Comparison of ENCODE assay signal across 7 mouse cellular contexts in genomic region chr3:89456726-89457665, GRCm38 (mm10). TPM values are rescaled to one million over a fixed set of nuclear protein-coding genes. Genes with fewer than 3 reads are reported as not detected.
DNase-seq lines count a peak whose midpoint lies in the region; ATAC-seq and TF ChIP-seq lines count a peak whose summit lies in the region.

No protein-coding gene starts in this region.

- WGBS in embryonic facial prominence, embryonic 11.5 days, result 35% methylated on average over 10 of the region's 10 CpGs
- 37% methylated on average over 10 of the region's 10 CpGs for WGBS in intestine, embryonic 14.5 days
- 38% methylated on average over 10 of the region's 10 CpGs for WGBS in liver, embryonic 11.5 days
- WGBS in olfactory bulb, adult 2 months, result 36% methylated on average over 10 of the region's 10 CpGs

- H3K4me1 ChIP-seq in embryonic facial prominence, embryonic 11.5 days (ENCODE audit: control insufficient read depth, insufficient read depth, low read length), result no peaks in the 10 kb centered on the region
- 0 out of 2 replicates have a peak, but pooled peaks cover 3% of the 10 kb centered on the region for H3K4me1 ChIP-seq in intestine, embryonic 14.5 days (replicated peaks; ENCODE audit: control insufficient read depth, insufficient read depth, low read length)
- peaks cover 15% of the 10 kb centered on the region for H3K4me1 ChIP-seq in liver, embryonic 11.5 days (replicated peaks; ENCODE audit: control insufficient read depth, insufficient read depth, low read length)
- H3K4me1 ChIP-seq in olfactory bulb, adult 2 months (ENCODE audit: control insufficient read depth, insufficient read depth, low read length), result peaks cover 9% of the 10 kb centered on the region; the same call in 1 of the 2 replicates

- no peaks in the 10 kb centered on the region for H3K27me3 ChIP-seq in embryonic facial prominence, embryonic 11.5 days (ENCODE audit: control insufficient read depth, insufficient read depth, low read length)
- H3K27me3 ChIP-seq in intestine, embryonic 14.5 days (replicated peaks; ENCODE audit: control insufficient read depth, insufficient read depth, low read length), result no peaks in the 10 kb centered on the region
- H3K27me3 ChIP-seq in liver, embryonic 11.5 days (replicated peaks; ENCODE audit: control insufficient read depth, insufficient read depth, low read length), result no peaks in the 10 kb centered on the region

- no peak for TF ChIP-seq POLR2A in olfactory bulb, adult 2 months (IDR thresholded peaks at IDR 0.05; ENCODE audit: insufficient read depth, low read depth, low read length)

- H3K9ac ChIP-seq in embryonic facial prominence, embryonic 11.5 days (replicated peaks; ENCODE audit: low read length), result no peak overlapping the region
- H3K9ac ChIP-seq in intestine, embryonic 14.5 days (ENCODE audit: low read length), result no peak overlapping the region
- H3K9ac ChIP-seq in liver, embryonic 11.5 days (ENCODE audit: low read depth, low read length), result no peak overlapping the region

- DNase-seq in urinary bladder, adult 2 months (ENCODE audit: low spot score), result peak; percentile 50
- no peak for DNase-seq in urinary bladder, postnatal 10 days (ENCODE audit: low spot score)
- DNase-seq in adrenal gland, postnatal 14 days, result peak; percentile 84
- peak; percentile 86 for DNase-seq in embryonic facial prominence, embryonic 11.5 days (ENCODE audit: low spot score)
- DNase-seq in intestine, embryonic 14.5 days (ENCODE audit: low spot score), result peak; percentile 90
- DNase-seq in liver, embryonic 11.5 days (ENCODE audit: low spot score), result peak; percentile 84

- H3K9me3 ChIP-seq in embryonic facial prominence, embryonic 11.5 days (replicated peaks; ENCODE audit: control insufficient read depth, low read length), result no peaks in the 10 kb centered on the region
- H3K9me3 ChIP-seq in intestine, embryonic 14.5 days (ENCODE audit: control insufficient read depth, low read length), result no peaks in the 10 kb centered on the region
- no peaks in the 10 kb centered on the region for H3K9me3 ChIP-seq in liver, embryonic 11.5 days (ENCODE audit: control insufficient read depth, low read length)

- no peak for ATAC-seq in embryonic facial prominence, embryonic 11.5 days (replicated peaks; ENCODE audit: insufficient number of reproducible peaks, low FRiP score, low TSS enrichment, low read depth)
- no peak for ATAC-seq in intestine, embryonic 14.5 days (replicated peaks; ENCODE audit: low FRiP score, low TSS enrichment, low read depth)
- peak; percentile 46 for ATAC-seq in liver, embryonic 11.5 days (replicated peaks; ENCODE audit: low FRiP score)

- H3K27ac ChIP-seq in embryonic facial prominence, embryonic 11.5 days (replicated peaks; ENCODE audit: low read depth, low read length), result no peak overlapping the region
- H3K27ac ChIP-seq in intestine, embryonic 14.5 days (ENCODE audit: low read depth), result no peak overlapping the region
- H3K27ac ChIP-seq in liver, embryonic 11.5 days (ENCODE audit: low read depth, low read length), result no peak overlapping the region
- H3K27ac ChIP-seq in olfactory bulb, adult 2 months (ENCODE audit: insufficient read depth, low read depth, low read length), result no peak overlapping the region

- H3K36me3 ChIP-seq in embryonic facial prominence, embryonic 11.5 days (replicated peaks; ENCODE audit: control insufficient read depth, insufficient read depth, low read depth, low read length), result no peaks in the 10 kb centered on the region
- H3K36me3 ChIP-seq in intestine, embryonic 14.5 days (ENCODE audit: control insufficient read depth, insufficient read depth, low read length), result 0 out of 2 replicates have a peak, but pooled peaks cover 2% of the 10 kb centered on the region
- H3K36me3 ChIP-seq in liver, embryonic 11.5 days (ENCODE audit: control insufficient read depth, insufficient read depth, low read length), result no peaks in the 10 kb centered on the region

- no peak overlapping the region for H3K4me2 ChIP-seq in embryonic facial prominence, embryonic 11.5 days (ENCODE audit: low read depth, low read length)
- no peak overlapping the region for H3K4me2 ChIP-seq in intestine, embryonic 14.5 days (ENCODE audit: low read length)
- H3K4me2 ChIP-seq in liver, embryonic 11.5 days, result peak overlapping the region; percentile 24

- peak; percentile 47; the same call in 1 of the 2 replicates for TF ChIP-seq CTCF in olfactory bulb, adult 2 months (IDR thresholded peaks at IDR 0.05; ENCODE audit: insufficient read depth, low read depth, low read length)

- no peak overlapping the region for H3K4me3 ChIP-seq in embryonic facial prominence, embryonic 11.5 days (ENCODE audit: low read depth, low read length)
- no peak overlapping the region for H3K4me3 ChIP-seq in intestine, embryonic 14.5 days (ENCODE audit: low read depth, low read length)
- H3K4me3 ChIP-seq in liver, embryonic 11.5 days (ENCODE audit: low read depth, low read length), result no peak overlapping the region
- H3K4me3 ChIP-seq in olfactory bulb, adult 2 months (ENCODE audit: insufficient read depth, low read depth, low read length), result no peak overlapping the region

RNA-seq across cellular contexts. Expression of gene Pmvk, which starts 2.7 kb away (rescaled TPM):
- 21.5 and 23.3 TPM in 2 replicates for polyA plus RNA-seq in urinary bladder, adult 2 months (2012; rRNA removed)
- total RNA-seq in adrenal gland, postnatal 14 days (2021), result 16.6 and 19.0 TPM in 2 replicates
- polyA plus RNA-seq in embryonic facial prominence, embryonic 11.5 days (2014; fragmentation: Nextera tagmentation; extraction: Ambion mirVana), result 57.3 and 58.9 TPM in 2 replicates
- polyA plus RNA-seq in intestine, embryonic 14.5 days (2014; fragmentation: Nextera tagmentation; extraction: Ambion mirVana), result 60.1 and 63.7 TPM in 2 replicates
- polyA plus RNA-seq in liver, embryonic 11.5 days (2014; fragmentation: Nextera tagmentation; extraction: Ambion mirVana), result 58.0 and 58.3 TPM in 2 replicates
- not detected in 2 replicates for polyA plus RNA-seq in olfactory bulb, adult 2 months (2012; ENCODE audit: insufficient read depth, insufficient read length, low replicate concordance, missing spikeins)

RNA-seq across cellular contexts. Expression of gene Pbxip1, which starts 20.5 kb away (rescaled TPM):
- polyA plus RNA-seq in urinary bladder, adult 2 months (2012; rRNA removed), result 167 and 208 TPM in 2 replicates
- total RNA-seq in adrenal gland, postnatal 14 days (2021), result 43.9 and 48.7 TPM in 2 replicates
- polyA plus RNA-seq in embryonic facial prominence, embryonic 11.5 days (2014; fragmentation: Nextera tagmentation; extraction: Ambion mirVana), result 9.1 and 10.8 TPM in 2 replicates
- polyA plus RNA-seq in intestine, embryonic 14.5 days (2014; fragmentation: Nextera tagmentation; extraction: Ambion mirVana), result 18.8 and 20.3 TPM in 2 replicates
- polyA plus RNA-seq in liver, embryonic 11.5 days (2014; fragmentation: Nextera tagmentation; extraction: Ambion mirVana), result 8.3 and 8.7 TPM in 2 replicates
- polyA plus RNA-seq in olfactory bulb, adult 2 months (2012; ENCODE audit: insufficient read depth, insufficient read length, low replicate concordance, missing spikeins), result not detected in 2 replicates

RNA-seq across cellular contexts. Expression of gene Pygo2, which starts 27.0 kb away (rescaled TPM):
- 34.0 and 38.0 TPM in 2 replicates for polyA plus RNA-seq in urinary bladder, adult 2 months (2012; rRNA removed)
- 36.4 and 48.3 TPM in 2 replicates for total RNA-seq in adrenal gland, postnatal 14 days (2021)
- 55.8 and 56.5 TPM in 2 replicates for polyA plus RNA-seq in embryonic facial prominence, embryonic 11.5 days (2014; fragmentation: Nextera tagmentation; extraction: Ambion mirVana)
- 40.8 and 45.5 TPM in 2 replicates for polyA plus RNA-seq in intestine, embryonic 14.5 days (2014; fragmentation: Nextera tagmentation; extraction: Ambion mirVana)
- polyA plus RNA-seq in liver, embryonic 11.5 days (2014; fragmentation: Nextera tagmentation; extraction: Ambion mirVana), result 35.5 and 37.7 TPM in 2 replicates
- not detected in 2 replicates for polyA plus RNA-seq in olfactory bulb, adult 2 months (2012; ENCODE audit: insufficient read depth, insufficient read length, low replicate concordance, missing spikeins)

RNA-seq across cellular contexts. Expression of gene Shc1, which starts 38.8 kb away (rescaled TPM):
- polyA plus RNA-seq in urinary bladder, adult 2 months (2012; rRNA removed), result 85.7 and 87.7 TPM in 2 replicates
- 80.5 and 94.6 TPM in 2 replicates for total RNA-seq in adrenal gland, postnatal 14 days (2021)
- 43.6 and 53.0 TPM in 2 replicates for polyA plus RNA-seq in embryonic facial prominence, embryonic 11.5 days (2014; fragmentation: Nextera tagmentation; extraction: Ambion mirVana)
- polyA plus RNA-seq in intestine, embryonic 14.5 days (2014; fragmentation: Nextera tagmentation; extraction: Ambion mirVana), result 65.1 and 71.4 TPM in 2 replicates
- 72.8 and 75.6 TPM in 2 replicates for polyA plus RNA-seq in liver, embryonic 11.5 days (2014; fragmentation: Nextera tagmentation; extraction: Ambion mirVana)
- polyA plus RNA-seq in olfactory bulb, adult 2 months (2012; ENCODE audit: insufficient read depth, insufficient read length, low replicate concordance, missing spikeins), result not detected in 2 replicates

RNA-seq across cellular contexts. Expression of gene Cks1b, which starts 38.8 kb away (rescaled TPM):
- 21.7 and 29.6 TPM in 2 replicates for polyA plus RNA-seq in urinary bladder, adult 2 months (2012; rRNA removed)
- total RNA-seq in adrenal gland, postnatal 14 days (2021), result 34.9 and 38.0 TPM in 2 replicates
- 648 and 668 TPM in 2 replicates for polyA plus RNA-seq in embryonic facial prominence, embryonic 11.5 days (2014; fragmentation: Nextera tagmentation; extraction: Ambion mirVana)
- 510 and 525 TPM in 2 replicates for polyA plus RNA-seq in intestine, embryonic 14.5 days (2014; fragmentation: Nextera tagmentation; extraction: Ambion mirVana)
- polyA plus RNA-seq in liver, embryonic 11.5 days (2014; fragmentation: Nextera tagmentation; extraction: Ambion mirVana), result 498 and 502 TPM in 2 replicates
- polyA plus RNA-seq in olfactory bulb, adult 2 months (2012; ENCODE audit: insufficient read depth, insufficient read length, low replicate concordance, missing spikeins), result not detected in 2 replicates

Comparison
In these comparisons a context has a peak if more than half of its experiments do, and no peak if none do; other contexts are left out.
1. RNA of gene Pmvk, which starts 2.7 kb away (polyA plus RNA-seq): 60.1 to 63.7 TPM in intestine, embryonic 14.5 days, 58.0 to 58.3 TPM in liver, embryonic 11.5 days, 57.3 to 58.9 TPM in embryonic facial prominence, embryonic 11.5 days and 21.5 to 23.3 TPM in urinary bladder, adult 2 months; not detected in olfactory bulb, adult 2 months; every median in the first group is over 10 times any median in the second.
2. RNA of gene Pygo2, which starts 27.0 kb away (polyA plus RNA-seq): 55.8 to 56.5 TPM in embryonic facial prominence, embryonic 11.5 days, 40.8 to 45.5 TPM in intestine, embryonic 14.5 days, 34.0 to 38.0 TPM in urinary bladder, adult 2 months and 35.5 to 37.7 TPM in liver, embryonic 11.5 days; not detected in olfactory bulb, adult 2 months; every median in the first group is over 10 times any median in the second.